Mouse (Mus musculus): ENCODE results near the gene Smad1. TPM values are rescaled to one million over a fixed set of nuclear protein-coding genes. Genes with fewer than 3 reads are reported as not detected.
A peak's percentile ranks its signal among the peaks of the same experiment; 100 is the strongest.

The Smad1 gene
- polyA plus RNA-seq, 1 experiment from 2014 or later = 59.4 TPM

DNA sequence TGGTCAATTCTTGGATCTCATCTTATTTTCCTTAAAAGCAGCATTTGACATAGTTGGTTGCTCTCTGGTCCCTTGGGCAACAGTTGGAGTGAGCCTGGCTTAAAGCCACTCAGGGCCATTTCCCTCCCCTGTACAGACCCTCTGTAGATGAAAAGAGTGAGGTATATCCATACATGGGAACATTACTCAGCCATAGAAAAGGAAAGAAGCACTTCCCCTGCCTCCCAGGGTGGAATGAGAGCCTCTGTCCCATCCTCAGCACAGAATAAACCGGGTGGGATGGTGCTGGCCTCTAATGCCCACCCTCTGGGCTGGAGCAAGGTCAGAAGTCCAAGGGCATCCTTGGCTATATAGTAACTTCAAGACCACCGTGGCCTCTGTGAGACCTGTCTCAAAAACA is 1.4 kb upstream of the Smad1 start:
- H3K4me1 ChIP-seq (ENCODE audit: control insufficient read depth, insufficient read depth, low read length) = 0 out of 2 replicates have a peak, but pooled peaks cover 14% of the 10 kb centered on the region
- H3K27ac ChIP-seq (replicated peaks; ENCODE audit: low read depth, low read length) = no peak overlapping the region
- ATAC-seq (ENCODE audit: low read depth) (no peak), DNase-seq (ENCODE audit: low spot score) (no peak)
- H3K4me3 ChIP-seq (ENCODE audit: low read depth, low read length) = no peak overlapping the region
- H3K9me3 ChIP-seq (ENCODE audit: control insufficient read depth, low read length) = no peaks in the 10 kb centered on the region
- 81% methylated on average over 2 of the region's 2 CpGs for WGBS
- H3K4me2 ChIP-seq (ENCODE audit: low read depth, low read length) = no peak overlapping the region
- no peak overlapping the region for H3K9ac ChIP-seq (ENCODE audit: low read depth, low read length)
- no peaks in the 10 kb centered on the region for H3K36me3 ChIP-seq (ENCODE audit: control insufficient read depth, insufficient read depth, low read length)
- H3K27me3 ChIP-seq (replicated peaks; ENCODE audit: control insufficient read depth, insufficient read depth, low read length) = no peaks in the 10 kb centered on the region

DNA sequence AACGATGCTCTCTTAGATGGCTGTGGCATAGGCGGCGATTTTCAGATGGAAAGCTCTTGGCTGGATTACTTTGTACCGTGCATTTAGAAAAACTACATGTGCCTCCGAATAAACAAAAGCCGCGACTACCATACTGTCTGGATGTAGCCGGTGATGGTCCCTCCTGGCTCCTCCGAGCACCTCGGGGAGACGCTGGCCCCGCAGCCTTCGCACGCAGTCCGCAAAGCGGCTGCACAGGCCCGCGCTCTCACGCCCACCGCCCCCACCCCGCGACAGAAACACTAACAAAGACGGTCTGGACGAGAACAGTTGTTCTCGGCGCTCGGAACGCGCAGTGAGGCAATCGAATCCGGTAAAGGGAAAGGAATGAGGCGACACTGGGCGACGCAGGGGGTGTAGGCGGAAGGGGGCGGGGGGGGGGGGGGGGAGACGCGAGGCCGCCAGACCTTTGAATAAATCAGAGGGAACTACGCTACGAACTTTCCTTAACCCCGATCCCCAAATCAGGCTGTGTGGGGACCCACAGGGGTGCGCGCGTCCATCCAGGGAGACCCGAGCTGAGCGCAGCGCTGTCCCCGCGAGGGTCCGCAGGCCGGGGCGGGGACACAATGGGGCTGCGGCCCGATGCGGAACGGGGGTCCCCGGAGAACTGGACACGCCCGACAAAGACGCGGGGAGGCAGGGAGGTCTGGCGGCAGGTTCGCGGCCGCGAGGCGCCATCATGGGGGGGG is 902 bp downstream of the Smad1 start:
- peak overlapping the region; percentile 90 for H3K4me3 ChIP-seq (ENCODE audit: low read depth, low read length)
- 0 out of 2 replicates have a peak, but pooled peaks cover 14% of the 10 kb centered on the region for H3K4me1 ChIP-seq (ENCODE audit: control insufficient read depth, insufficient read depth, low read length)
- under 1% methylated on average over 34 of the region's 68 CpGs for WGBS
- H3K27ac ChIP-seq (replicated peaks; ENCODE audit: low read depth, low read length) = peak overlapping the region; percentile 98
- no peaks in the 10 kb centered on the region for H3K36me3 ChIP-seq (ENCODE audit: control insufficient read depth, insufficient read depth, low read length)
- DNase-seq (ENCODE audit: low spot score) = peak; percentile 75
- no peaks in the 10 kb centered on the region for H3K9me3 ChIP-seq (ENCODE audit: control insufficient read depth, low read length)
- peak; percentile 30 for ATAC-seq (ENCODE audit: low read depth)
- H3K27me3 ChIP-seq (replicated peaks; ENCODE audit: control insufficient read depth, insufficient read depth, low read length) = no peaks in the 10 kb centered on the region
- H3K9ac ChIP-seq (ENCODE audit: low read depth, low read length) = peak overlapping the region; percentile 99
- H3K4me2 ChIP-seq (ENCODE audit: low read depth, low read length) = peak overlapping the region; percentile 55

DNA sequence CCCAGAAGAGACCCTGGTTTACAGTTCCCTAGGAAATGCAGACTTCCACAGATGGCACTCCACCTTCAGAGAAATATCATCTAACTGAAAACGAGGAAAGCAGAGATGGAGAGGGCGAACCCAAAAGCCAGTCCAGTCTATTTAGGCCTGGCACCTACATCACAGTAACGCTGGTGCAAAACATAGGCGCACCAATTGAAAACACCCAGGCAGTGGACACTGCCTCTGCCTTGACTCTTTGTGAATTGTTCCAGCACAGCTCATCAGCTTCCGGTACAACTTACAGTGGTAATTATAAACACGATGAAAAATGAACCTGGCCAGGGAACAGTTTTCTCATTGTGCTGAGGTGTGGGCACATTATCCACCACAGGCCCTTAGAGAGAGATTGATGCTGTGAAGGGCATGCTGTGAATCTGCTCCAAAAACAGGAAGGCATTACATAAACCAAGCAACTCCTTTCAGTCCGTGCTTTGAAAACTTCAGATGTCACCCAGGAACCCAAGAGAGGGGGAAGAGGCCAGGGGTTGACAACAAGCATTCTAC is 1.5 kb downstream of the Smad1 start:
- Histone ChIP-seq H3K36me3 (ENCODE audit: control insufficient read depth, insufficient read depth, low read length) (no peaks in the 10 kb centered on the region), H3K4me1 (ENCODE audit: control insufficient read depth, insufficient read depth, low read length) (0 out of 2 replicates have a peak, but pooled peaks cover 14% of the 10 kb centered on the region), H3K4me2 (ENCODE audit: low read depth, low read length) (peak overlapping the region; percentile 55), H3K27me3 (replicated peaks; ENCODE audit: control insufficient read depth, insufficient read depth, low read length) (no peaks in the 10 kb centered on the region), H3K9me3 (ENCODE audit: control insufficient read depth, low read length) (no peaks in the 10 kb centered on the region), H3K4me3 (ENCODE audit: low read depth, low read length) (peak overlapping the region; percentile 90), H3K27ac (replicated peaks; ENCODE audit: low read depth, low read length) (peak overlapping the region; percentile 98), H3K9ac (ENCODE audit: low read depth, low read length) (peak overlapping the region; percentile 99)
- ATAC-seq (ENCODE audit: low read depth) (no peak), DNase-seq (ENCODE audit: low spot score) (no peak)
- WGBS = 12% methylated on average over 7 of the region's 7 CpGs

DNA sequence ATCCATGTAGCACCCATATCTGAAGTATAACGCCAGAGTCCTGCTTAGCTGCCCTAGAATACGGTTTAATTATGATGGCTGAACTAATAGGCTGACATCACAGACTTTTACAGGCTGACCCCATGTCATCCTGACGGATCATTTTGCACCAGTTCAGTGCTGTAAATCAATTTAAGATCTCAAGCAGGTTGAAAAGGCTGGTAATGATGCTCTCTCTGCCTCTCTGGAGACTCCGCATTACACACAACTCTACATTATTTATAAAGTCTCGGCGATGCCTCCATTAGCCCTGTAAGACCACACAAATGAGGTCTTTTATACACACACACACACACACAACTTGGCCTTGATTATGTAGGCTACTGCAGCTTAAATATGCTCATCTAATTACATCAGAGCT is 2.4 kb downstream of the Smad1 start:
- 52% methylated on average over 6 of the region's 6 CpGs for WGBS
- no peak for ATAC-seq (ENCODE audit: low read depth)
- peak overlapping the region; percentile 55; the same call in 1 of the 2 replicates for H3K4me2 ChIP-seq (ENCODE audit: low read depth, low read length)
- 0 out of 2 replicates have a peak, but pooled peaks cover 14% of the 10 kb centered on the region for H3K4me1 ChIP-seq (ENCODE audit: control insufficient read depth, insufficient read depth, low read length)
- H3K36me3 ChIP-seq (ENCODE audit: control insufficient read depth, insufficient read depth, low read length) = no peaks in the 10 kb centered on the region
- H3K9me3 ChIP-seq (ENCODE audit: control insufficient read depth, low read length) = no peaks in the 10 kb centered on the region
- no peaks in the 10 kb centered on the region for H3K27me3 ChIP-seq (replicated peaks; ENCODE audit: control insufficient read depth, insufficient read depth, low read length)
- H3K9ac ChIP-seq (ENCODE audit: low read depth, low read length) = no peak overlapping the region
- H3K27ac ChIP-seq (replicated peaks; ENCODE audit: low read depth, low read length) = no peak overlapping the region
- H3K4me3 ChIP-seq (ENCODE audit: low read depth, low read length) = peak overlapping the region; percentile 2; the same call in 1 of the 2 replicates
- no peak for DNase-seq (ENCODE audit: low spot score)

DNA sequence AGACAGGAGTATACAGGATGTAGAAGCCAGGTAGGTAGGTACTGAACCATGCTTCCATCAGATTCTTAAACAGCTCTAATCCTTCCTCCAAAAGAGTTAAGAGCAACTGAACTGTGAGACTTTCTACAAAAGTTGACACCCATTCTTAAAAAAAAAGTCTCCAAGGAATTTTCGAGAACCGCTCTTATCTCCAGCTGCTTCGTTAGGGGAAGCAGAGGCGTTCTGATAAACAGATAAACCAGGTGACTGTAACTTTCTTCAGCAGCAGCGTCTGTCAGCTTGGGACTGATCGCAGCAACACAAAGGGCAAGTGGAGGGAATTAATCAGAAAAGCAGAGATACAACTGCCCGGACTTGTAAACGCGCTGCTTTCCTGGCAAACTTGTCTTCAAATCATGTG is 5.3 kb downstream of the Smad1 start:
- H3K9ac ChIP-seq (ENCODE audit: low read depth, low read length) = no peak overlapping the region
- no peak overlapping the region for H3K4me2 ChIP-seq (ENCODE audit: low read depth, low read length)
- H3K9me3 ChIP-seq (ENCODE audit: control insufficient read depth, low read length) = no peaks in the 10 kb centered on the region
- H3K4me3 ChIP-seq (ENCODE audit: low read depth, low read length) = no peak overlapping the region
- no peak for DNase-seq (ENCODE audit: low spot score)
- H3K27ac ChIP-seq (replicated peaks; ENCODE audit: low read depth, low read length) = no peak overlapping the region
- H3K4me1 ChIP-seq (ENCODE audit: control insufficient read depth, insufficient read depth, low read length) = peaks cover 24% of the 10 kb centered on the region
- 70% methylated on average over 9 of the region's 9 CpGs for WGBS
- H3K27me3 ChIP-seq (replicated peaks; ENCODE audit: control insufficient read depth, insufficient read depth, low read length) = no peaks in the 10 kb centered on the region
- no peak for ATAC-seq (ENCODE audit: low read depth)
- H3K36me3 ChIP-seq (ENCODE audit: control insufficient read depth, insufficient read depth, low read length) = 0 out of 2 replicates have a peak, but pooled peaks cover 5% of the 10 kb centered on the region

DNA sequence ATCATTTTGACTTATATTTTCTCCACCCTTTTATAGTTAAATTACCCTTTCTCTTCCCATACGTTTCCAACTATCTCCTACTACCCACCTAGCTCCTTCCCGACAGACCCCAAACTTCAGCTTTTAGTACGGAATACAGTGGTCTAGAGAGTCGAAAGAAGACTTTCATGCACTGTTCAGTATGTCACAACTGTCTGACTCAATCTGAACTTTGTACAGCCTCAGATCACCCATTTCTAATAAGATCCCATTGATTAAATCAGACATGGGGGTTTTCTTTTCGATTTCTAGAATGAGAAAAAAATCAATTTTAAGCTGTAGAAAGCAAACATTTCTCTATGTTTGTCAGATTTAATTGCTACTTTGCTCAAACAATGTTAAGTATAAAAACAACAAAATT is 6.1 kb downstream of the Smad1 start:
- Histone ChIP-seq H3K27me3 (replicated peaks; ENCODE audit: control insufficient read depth, insufficient read depth, low read length) (no peaks in the 10 kb centered on the region), H3K27ac (replicated peaks; ENCODE audit: low read depth, low read length) (no peak overlapping the region), H3K9ac (ENCODE audit: low read depth, low read length) (no peak overlapping the region), H3K4me3 (ENCODE audit: low read depth, low read length) (no peak overlapping the region), H3K36me3 (ENCODE audit: control insufficient read depth, insufficient read depth, low read length) (peaks cover 5% of the 10 kb centered on the region; the same call in 1 of the 2 replicates), H3K4me2 (ENCODE audit: low read depth, low read length) (no peak overlapping the region), H3K9me3 (ENCODE audit: control insufficient read depth, low read length) (no peaks in the 10 kb centered on the region), H3K4me1 (ENCODE audit: control insufficient read depth, insufficient read depth, low read length) (peaks cover 25% of the 10 kb centered on the region)
- no peak for ATAC-seq (ENCODE audit: low read depth)
- 79% methylated on average over 5 of the region's 5 CpGs for WGBS
- no peak for DNase-seq (ENCODE audit: low spot score)

DNA sequence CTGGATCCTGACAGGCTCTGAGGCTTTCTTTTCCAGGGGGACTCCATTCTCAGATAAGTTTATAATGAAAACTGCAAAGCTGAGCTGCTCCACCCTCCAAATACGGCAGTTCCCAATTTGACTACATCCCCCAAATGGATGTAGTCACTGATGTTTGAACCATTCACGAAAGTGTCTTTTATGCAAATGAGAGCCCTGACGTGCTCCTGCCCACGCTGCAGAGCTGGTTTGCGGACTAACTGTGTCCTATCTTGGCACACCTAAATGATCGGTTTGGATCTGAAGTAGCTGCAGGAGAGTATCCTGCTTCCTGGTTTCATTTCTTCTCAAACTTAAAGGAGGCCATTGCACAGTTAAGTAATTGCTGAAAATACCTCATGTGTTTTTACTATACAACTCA is 6.7 kb downstream of the Smad1 start:
- ATAC-seq (ENCODE audit: low read depth) = no peak
- Histone ChIP-seq H3K27ac (replicated peaks; ENCODE audit: low read depth, low read length) (no peak overlapping the region), H3K4me1 (ENCODE audit: control insufficient read depth, insufficient read depth, low read length) (peaks cover 22% of the 10 kb centered on the region), H3K4me2 (ENCODE audit: low read depth, low read length) (no peak overlapping the region), H3K4me3 (ENCODE audit: low read depth, low read length) (no peak overlapping the region), H3K36me3 (ENCODE audit: control insufficient read depth, insufficient read depth, low read length) (peaks cover 5% of the 10 kb centered on the region; the same call in 1 of the 2 replicates), H3K9me3 (ENCODE audit: control insufficient read depth, low read length) (no peaks in the 10 kb centered on the region), H3K9ac (ENCODE audit: low read depth, low read length) (no peak overlapping the region), H3K27me3 (replicated peaks; ENCODE audit: control insufficient read depth, insufficient read depth, low read length) (no peaks in the 10 kb centered on the region)
- WGBS = 56% methylated on average over 6 of the region's 6 CpGs
- no peak for DNase-seq (ENCODE audit: low spot score)

DNA sequence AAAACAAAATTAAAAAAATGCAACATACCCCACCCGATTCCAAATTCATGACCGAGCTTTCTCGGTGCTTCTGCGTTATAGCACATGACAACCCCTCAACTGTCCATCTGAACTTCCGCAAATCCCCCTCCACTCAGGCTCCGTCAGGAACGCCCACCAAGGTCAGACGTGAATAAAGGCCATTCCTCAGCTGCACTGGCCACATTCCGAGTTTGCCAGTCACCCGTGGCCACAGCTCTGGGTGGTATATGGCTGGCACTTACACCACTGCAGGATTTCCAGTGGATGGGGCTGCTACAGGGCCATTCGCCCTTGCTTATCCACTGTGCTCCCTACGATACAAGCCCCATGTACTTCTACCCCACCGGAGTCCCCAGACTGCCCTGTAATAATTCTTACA is 7.9 kb downstream of the Smad1 start:
- Histone ChIP-seq H3K4me2 (ENCODE audit: low read depth, low read length) (no peak overlapping the region), H3K36me3 (ENCODE audit: control insufficient read depth, insufficient read depth, low read length) (peaks cover 5% of the 10 kb centered on the region; the same call in 1 of the 2 replicates), H3K9me3 (ENCODE audit: control insufficient read depth, low read length) (no peaks in the 10 kb centered on the region), H3K4me1 (ENCODE audit: control insufficient read depth, insufficient read depth, low read length) (peaks cover 13% of the 10 kb centered on the region), H3K4me3 (ENCODE audit: low read depth, low read length) (no peak overlapping the region), H3K9ac (ENCODE audit: low read depth, low read length) (no peak overlapping the region), H3K27me3 (replicated peaks; ENCODE audit: control insufficient read depth, insufficient read depth, low read length) (no peaks in the 10 kb centered on the region), H3K27ac (replicated peaks; ENCODE audit: low read depth, low read length) (no peak overlapping the region)
- 82% methylated on average over 13 of the region's 13 CpGs for WGBS
- ATAC-seq (ENCODE audit: low read depth) = no peak
- no peak for DNase-seq (ENCODE audit: low spot score)
